Mouse (Mus musculus) T-helper 1 cell (primary cell): ENCODE results near the gene A830018L16Rik.
"Not testable (repeated sequence)": the region's sequence is repeated elsewhere in the genome, so short reads cannot be mapped to it uniquely, and the experiment has no call there.

Source experiments
- in situ Hi-C: fragments of 300-600 bp; cut with MboI, MseI; formaldehyde crosslinking; loops from one replicate; pipeline ENCODE4 v1.15.1; 2025; ENCODE audit warnings: high pct_unique_total_duplicates

Gene A830018L16Rik

DNA sequence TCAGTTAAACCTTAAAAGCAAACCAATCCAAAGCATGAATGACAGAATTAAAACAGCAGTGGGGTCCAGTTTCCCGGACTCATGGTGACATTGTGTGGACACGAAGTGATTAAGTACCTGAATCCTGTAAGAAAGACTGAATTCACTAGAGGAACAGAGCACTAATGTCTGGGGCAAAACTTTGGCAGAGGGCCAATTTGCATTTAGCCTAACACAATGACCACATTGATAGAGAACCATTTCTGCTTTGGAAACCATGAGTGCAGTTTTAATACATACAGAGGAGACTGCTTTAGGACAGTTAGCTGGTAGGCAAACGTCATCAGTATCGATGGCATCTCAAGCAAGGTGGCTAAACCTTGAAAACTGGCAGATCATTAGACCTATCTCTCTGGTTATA lies 586.7 kb downstream of the A830018L16Rik start:
- in situ Hi-C loops, result no loop called here

- in situ Hi-C loops, result no loop called here
These were observed 595.1 kb downstream of the A830018L16Rik start for GRCm38 (mm10) chr1:12008789-12009550.

- in situ Hi-C loops, result no loop called here
These were observed 595.6 kb downstream of the A830018L16Rik start for GRCm38 (mm10) chr1:12009551-12009846.

DNA sequence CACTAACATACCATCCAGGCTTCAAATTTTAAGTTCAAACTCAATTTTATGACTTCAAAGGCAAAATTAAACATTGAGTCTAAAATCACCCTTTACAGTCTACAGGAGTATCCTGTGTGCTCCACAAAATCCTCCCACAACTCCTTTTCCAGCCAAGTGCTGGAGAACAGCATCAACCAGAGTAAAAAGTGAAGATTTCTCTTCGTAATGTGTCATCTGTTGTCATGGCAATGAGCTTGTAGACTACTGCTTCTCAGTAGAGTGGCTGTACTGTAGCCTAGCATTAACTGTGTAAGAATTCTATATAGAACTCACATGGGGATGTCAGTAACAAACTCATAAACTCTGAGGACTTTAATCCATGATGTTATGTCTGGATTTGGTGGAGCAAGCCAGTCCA lies 596.7 kb downstream of the A830018L16Rik start:
- in situ Hi-C loops, result no loop called here

DNA sequence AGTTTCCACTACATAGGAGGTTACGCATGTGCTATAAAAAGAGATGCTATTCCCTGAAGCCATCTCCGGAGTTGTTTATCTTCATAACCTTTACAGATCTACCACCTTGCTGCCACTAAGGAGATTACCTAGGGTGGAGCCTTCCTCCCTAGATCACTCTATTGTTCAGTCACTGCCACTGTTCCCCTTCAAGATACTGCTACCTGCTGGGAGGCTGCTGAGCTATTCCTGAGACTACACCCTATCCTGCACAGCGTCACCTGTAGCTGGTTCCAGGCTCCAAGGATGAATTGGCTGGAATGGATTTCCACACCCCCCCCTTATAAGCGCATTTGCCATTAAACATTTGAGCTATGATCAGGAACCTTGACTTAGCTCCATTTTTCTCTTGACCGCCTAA lies 606.7 kb downstream of the A830018L16Rik start:
- in situ Hi-C loops, result not testable (repeated sequence)
